Mouse (Mus musculus) G1E (cell line): ENCODE results near the gene Gc. TPM values are rescaled to one million over a fixed set of nuclear protein-coding genes. Genes with fewer than 3 reads are reported as not detected.

Experiments
- ATAC-seq: 2 replicates; pipeline ENCODE4 v1.8.0; 2016; ENCODE audit warnings: mild to moderate bottlenecking; ENCODE audit not compliant: insufficient number of reproducible peaks, poor library complexity, low FRiP score, severe bottlenecking; ENCODE audit errors: extremely low read depth
- DNase-seq: peaks from one replicate; pipeline ENCODE4 v3.0.0; 2012; ENCODE audit warnings: low spot score
- H3K27me3 ChIP-seq: 2 replicates; pipeline ENCODE4 v1.6.1; 2012; ENCODE audit warnings: mild to moderate bottlenecking, low read length, inconsistent platforms; ENCODE audit not compliant: insufficient read depth
- H3K36me3 ChIP-seq: replicated peaks from 2 replicates; pipeline ENCODE3; 2012; ENCODE audit warnings: mild to moderate bottlenecking, inconsistent platforms
- H3K4me1 ChIP-seq: 2 replicates; pipeline ENCODE4 v1.6.1; 2012; ENCODE audit warnings: low read depth, low read length, inconsistent platforms, mixed read lengths; ENCODE audit not compliant: insufficient read depth
- H3K4me3 ChIP-seq: 2 replicates; pipeline ENCODE4 v1.5.1; 2012; ENCODE audit warnings: low read depth, mild to moderate bottlenecking, inconsistent platforms, low read length, moderate library complexity, mixed read lengths
- H3K9me3 ChIP-seq: replicated peaks from 2 replicates; pipeline ENCODE4 v1.6.1; 2012; ENCODE audit warnings: inconsistent platforms
- CTCF ChIP-seq: IDR thresholded peaks from 2 replicates; pipeline ENCODE4 v1.5.1; 2012; ENCODE audit warnings: low read depth, low read length, inconsistent platforms, mixed read lengths
- GATA1 ChIP-seq: IDR thresholded peaks from 2 replicates; pipeline ENCODE4 v1.6.1; 2012; ENCODE audit warnings: borderline replicate concordance, low read length, inconsistent platforms, mixed read lengths
- GATA2 ChIP-seq: IDR thresholded peaks from 2 replicates; pipeline ENCODE4 v1.6.1; 2012; ENCODE audit warnings: low read depth, low read length, inconsistent platforms, borderline replicate concordance
- POLR2AphosphoS5 ChIP-seq: IDR thresholded peaks from 2 replicates; pipeline ENCODE4 v1.6.1; 2012; ENCODE audit warnings: low read depth, low read length, inconsistent platforms; ENCODE audit not compliant: insufficient replicate concordance
- TAL1 ChIP-seq: conservative IDR thresholded peaks from 2 replicates; pipeline ENCODE4 v1.6.1; 2012; ENCODE audit warnings: low read depth, low read length, inconsistent platforms, mixed read lengths
- polyA plus RNA-seq: library from polyadenylated mRNA; stranded (reverse); fragments of >175 nt; gene quantifications from 2 replicates; pipeline ENCODE4 v1.2.3, GENCODE M21; 2012
- total RNA-seq, 2 experiments: library from RNA; stranded (forward) in 1 of 2; stranded (reverse) in 1 of 2; fragments of 200-1000 nt in 1 of 2; fragments of >200 nt in 1 of 2; fragmentation: Nextera tagmentation in 1 of 2; gene quantifications; 2 replicates each; pipeline ENCODE4 v1.2.3; 2014 to 2017

Gc gene
- not detected in 2 replicates for total RNA-seq (2014; fragmentation: Nextera tagmentation)
- not detected in 2 replicates for total RNA-seq (2017)
- polyA plus RNA-seq, result not detected in 2 replicates

- Histone ChIP-seq H3K4me1 (no peaks in the 10 kb centered on the region), H3K4me3 (no peak within 1 kb of the TSS), H3K9me3 (peaks cover 5% of the 10 kb centered on the region), H3K27me3 (no peaks in the 10 kb centered on the region), H3K36me3 (no peaks in the 10 kb centered on the region)
- DNase-seq, result no peak
- no peak for TF ChIP-seq CTCF
- TF ChIP-seq TAL1, result no peak
- no peak for TF ChIP-seq POLR2AphosphoS5
- no peak for TF ChIP-seq GATA2
- TF ChIP-seq GATA1, result no peak
- no peak for ATAC-seq
Measured at GRCm38 (mm10) chr5:89457554-89458062, at the start of gene Gc. Gc (minus strand) TSS chr5:89457898.

- no peaks in the 10 kb centered on the region for H3K4me1 ChIP-seq
- H3K4me3 ChIP-seq, result no peak overlapping the region
- no peaks in the 10 kb centered on the region for H3K36me3 ChIP-seq
- DNase-seq (no peak), ATAC-seq (no peak)
- TF ChIP-seq CTCF, result no peak
- TF ChIP-seq GATA1, result no peak
- TF ChIP-seq GATA2, result no peak
- TF ChIP-seq POLR2AphosphoS5, result no peak
- no peak for TF ChIP-seq TAL1
- no peaks in the 10 kb centered on the region for H3K27me3 ChIP-seq
- peaks cover 12% of the 10 kb centered on the region for H3K9me3 ChIP-seq
Measured at GRCm38 (mm10) chr5:89500182-89500581, 42.5 kb upstream of the Gc start.

- TF ChIP-seq POLR2AphosphoS5 (no peak), GATA1 (no peak), TAL1 (no peak), CTCF (no peak), GATA2 (no peak)
- Histone ChIP-seq H3K4me3 (no peak overlapping the region), H3K4me1 (no peaks in the 10 kb centered on the region), H3K27me3 (no peaks in the 10 kb centered on the region), H3K9me3 (peaks cover 5% of the 10 kb centered on the region; the same call in 1 of the 2 replicates), H3K36me3 (no peaks in the 10 kb centered on the region)
- DNase-seq (no peak), ATAC-seq (no peak)
Measured at GRCm38 (mm10) chr5:89492560-89492959, 34.9 kb upstream of the Gc start.

GRCm38 (mm10) chr5:89470483-89470882 lies 12.8 kb upstream of the Gc start:
- TF ChIP-seq TAL1, result no peak
- TF ChIP-seq POLR2AphosphoS5, result no peak
- TF ChIP-seq CTCF, result no peak
- no peak for TF ChIP-seq GATA1
- TF ChIP-seq GATA2, result no peak

GRCm38 (mm10) chr5:89467886-89468285 lies 10.2 kb upstream of the Gc start:
- peaks cover 6% of the 10 kb centered on the region for H3K9me3 ChIP-seq
- H3K4me3 ChIP-seq, result no peak overlapping the region
- TF ChIP-seq GATA1, result no peak
- no peak for TF ChIP-seq GATA2
- no peak for TF ChIP-seq TAL1
- no peak for TF ChIP-seq POLR2AphosphoS5
- TF ChIP-seq CTCF, result no peak
- no peaks in the 10 kb centered on the region for H3K36me3 ChIP-seq
- no peaks in the 10 kb centered on the region for H3K4me1 ChIP-seq
- ATAC-seq (no peak), DNase-seq (no peak)
- no peaks in the 10 kb centered on the region for H3K27me3 ChIP-seq

More at GRCm38 (mm10) chr5:89470483-89470882, 12.8 kb upstream of the Gc start:
- Histone ChIP-seq H3K9me3 (peaks cover 4% of the 10 kb centered on the region), H3K4me3 (no peak overlapping the region), H3K36me3 (no peaks in the 10 kb centered on the region), H3K4me1 (no peaks in the 10 kb centered on the region), H3K27me3 (no peaks in the 10 kb centered on the region)
- ATAC-seq (no peak), DNase-seq (no peak)

GRCm38 (mm10) chr5:89467045-89467444 lies 9.3 kb upstream of the Gc start:
- no peaks in the 10 kb centered on the region for H3K27me3 ChIP-seq
- ATAC-seq, result no peak
- TF ChIP-seq GATA2 (no peak), TAL1 (no peak), POLR2AphosphoS5 (no peak), GATA1 (no peak), CTCF (no peak)

More at GRCm38 (mm10) chr5:89467045-89467444, 9.3 kb upstream of the Gc start:
- H3K4me3 ChIP-seq, result no peak overlapping the region
- H3K36me3 ChIP-seq, result no peaks in the 10 kb centered on the region
- H3K9me3 ChIP-seq, result peaks cover 6% of the 10 kb centered on the region
- no peaks in the 10 kb centered on the region for H3K4me1 ChIP-seq
- DNase-seq, result no peak
